In the genomic region with DNA sequence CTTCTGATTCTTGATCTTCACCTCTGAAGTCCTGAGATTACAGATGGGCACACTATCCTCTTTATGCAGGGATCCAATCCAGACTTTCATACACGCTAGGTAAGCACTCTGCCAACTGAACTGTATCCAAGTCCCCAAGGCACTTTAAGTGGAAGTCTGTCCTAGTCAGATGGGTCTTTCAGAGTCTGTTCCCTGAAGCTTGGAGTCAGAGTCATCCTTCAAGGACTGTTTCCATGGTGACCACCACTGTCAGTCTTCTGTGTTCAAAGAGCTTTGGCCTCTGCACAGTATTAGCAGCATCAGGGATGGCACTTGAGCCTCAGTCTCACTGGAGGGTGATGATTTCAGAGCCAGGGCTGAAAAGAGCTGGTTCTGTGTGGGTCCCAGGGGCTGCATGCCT, we compare ENCODE assay signal across 14 mouse cellular contexts.
DNase-seq lines count a peak whose midpoint lies in the region; ATAC-seq and TF ChIP-seq lines count a peak whose summit lies in the region.
"Had no signal": no experiment of that assay in that cellular context is flagged by ENCODE, and none has a peak within 500 bp of the region (broad histone marks: within the 10 kb centered on the region; RNA-seq: fewer than 3 reads in every experiment).

No protein-coding gene starts in this region.

- peak; percentile 45 for DNase-seq in forebrain, embryonic 14.5 days (ENCODE audit: low spot score)
- DNase-seq in forebrain, embryonic 11.5 days (ENCODE audit: low spot score), result no peak
- no peak for DNase-seq in neural tube, embryonic 10.5 days (ENCODE audit: extremely low spot score, low spot score)
- DNase-seq in retina, postnatal 1 day, result peak; percentile 40
- no peak for DNase-seq in gastrocnemius, adult 2 months
- no peak for DNase-seq in natural killer cell, adult 2 months (ENCODE audit: low spot score in 2 of 2)
- DNase-seq: kidney, adult 11 months; kidney, postnatal 36 days had no signal

- 61% methylated on average over 1 of the region's 1 CpGs for WGBS in forebrain, embryonic 14.5 days
- 86% methylated on average over 1 of the region's 1 CpGs for WGBS in forebrain, embryonic 11.5 days
- WGBS in neural tube, embryonic 13.5 days, result 75% methylated on average over 1 of the region's 1 CpGs
- 48% methylated on average over 1 of the region's 1 CpGs for WGBS in forebrain, embryonic 16.5 days

- TF ChIP-seq CTCF in gastrocnemius, adult 2 months (IDR thresholded peaks at IDR 0.05), result no peak

- H3K4me2 ChIP-seq in forebrain, embryonic 14.5 days (ENCODE audit: low read length), result no peak overlapping the region
- H3K4me2 ChIP-seq in forebrain, embryonic 11.5 days (ENCODE audit: low read depth, low read length, severe bottlenecking), result no peak overlapping the region
- no peak overlapping the region for H3K4me2 ChIP-seq in neural tube, embryonic 13.5 days
- no peak overlapping the region for H3K4me2 ChIP-seq in forebrain, embryonic 16.5 days (ENCODE audit: low read length)
- H3K4me2 ChIP-seq: neural tube, embryonic 12.5 days had no signal

- H3K4me1 ChIP-seq in forebrain, embryonic 14.5 days (ENCODE audit: control insufficient read depth, insufficient read depth, low read length), result no peaks in the 10 kb centered on the region
- H3K4me1 ChIP-seq in forebrain, embryonic 11.5 days (replicated peaks; ENCODE audit: control insufficient read depth, insufficient read depth, low read length), result peaks cover 2% of the 10 kb centered on the region; the same call in 1 of the 2 replicates
- peaks cover 18% of the 10 kb centered on the region for H3K4me1 ChIP-seq in neural tube, embryonic 13.5 days (replicated peaks)
- 0 out of 2 replicates have a peak, but pooled peaks cover 5% of the 10 kb centered on the region for H3K4me1 ChIP-seq in forebrain, embryonic 16.5 days (replicated peaks; ENCODE audit: control insufficient read depth, insufficient read depth, low read length)
- H3K4me1 ChIP-seq: neural tube, embryonic 12.5 days had no signal

- intact Hi-C loops in gastrocnemius, adult 2 months (cut with DNase I), result no loop called here

- H3K9ac ChIP-seq in forebrain, embryonic 14.5 days (ENCODE audit: low read length), result no peak overlapping the region
- H3K9ac ChIP-seq in forebrain, embryonic 11.5 days (ENCODE audit: low read length), result no peak overlapping the region
- H3K9ac ChIP-seq in neural tube, embryonic 13.5 days, result no peak overlapping the region
- H3K9ac ChIP-seq in forebrain, embryonic 16.5 days (replicated peaks; ENCODE audit: low read depth, low read length), result no peak overlapping the region
- H3K9ac ChIP-seq: liver, embryonic 14.5 days; neural tube, embryonic 12.5 days had no signal

- no peaks in the 10 kb centered on the region for H3K27me3 ChIP-seq in forebrain, embryonic 14.5 days (replicated peaks; ENCODE audit: control insufficient read depth, insufficient read depth, low read length)
- no peaks in the 10 kb centered on the region for H3K27me3 ChIP-seq in forebrain, embryonic 11.5 days (ENCODE audit: control insufficient read depth, insufficient read depth, low read length)
- H3K27me3 ChIP-seq in neural tube, embryonic 13.5 days, result no peaks in the 10 kb centered on the region
- no peaks in the 10 kb centered on the region for H3K27me3 ChIP-seq in forebrain, embryonic 16.5 days (replicated peaks; ENCODE audit: control insufficient read depth, insufficient read depth, low read length)
- H3K27me3 ChIP-seq: neural tube, embryonic 12.5 days had no signal

- no peak overlapping the region for H3K4me3 ChIP-seq in forebrain, embryonic 14.5 days (ENCODE audit: low read depth, low read length)
- no peak overlapping the region for H3K4me3 ChIP-seq in forebrain, embryonic 11.5 days (ENCODE audit: low read depth, low read length)
- no peak overlapping the region for H3K4me3 ChIP-seq in neural tube, embryonic 13.5 days
- no peak overlapping the region for H3K4me3 ChIP-seq in forebrain, embryonic 16.5 days (replicated peaks; ENCODE audit: low read length)
- no peak overlapping the region for H3K4me3 ChIP-seq in gastrocnemius, adult 2 months
- H3K4me3 ChIP-seq: neural tube, embryonic 12.5 days had no signal

- no peaks in the 10 kb centered on the region for H3K9me3 ChIP-seq in forebrain, embryonic 14.5 days (replicated peaks; ENCODE audit: control insufficient read depth, low read length)
- H3K9me3 ChIP-seq in forebrain, embryonic 11.5 days (ENCODE audit: control insufficient read depth, low read length), result no peaks in the 10 kb centered on the region
- H3K9me3 ChIP-seq in neural tube, embryonic 13.5 days, result no peaks in the 10 kb centered on the region
- no peaks in the 10 kb centered on the region for H3K9me3 ChIP-seq in forebrain, embryonic 16.5 days (ENCODE audit: control insufficient read depth, low read length)
- H3K9me3 ChIP-seq: neural tube, embryonic 12.5 days had no signal

- H3K36me3 ChIP-seq in forebrain, embryonic 14.5 days (ENCODE audit: control insufficient read depth, insufficient read depth, low read length), result no peaks in the 10 kb centered on the region
- H3K36me3 ChIP-seq in forebrain, embryonic 11.5 days (ENCODE audit: control insufficient read depth, insufficient read depth, low read length), result no peaks in the 10 kb centered on the region
- no peaks in the 10 kb centered on the region for H3K36me3 ChIP-seq in neural tube, embryonic 13.5 days
- no peaks in the 10 kb centered on the region for H3K36me3 ChIP-seq in forebrain, embryonic 16.5 days (ENCODE audit: control insufficient read depth, insufficient read depth)
- H3K36me3 ChIP-seq: neural tube, embryonic 12.5 days had no signal

- ATAC-seq in forebrain, embryonic 14.5 days, result 0 out of 2 replicates have a peak, but pooled peaks have one; percentile 26
- no peak for ATAC-seq in forebrain, embryonic 11.5 days (replicated peaks; ENCODE audit: low FRiP score)
- ATAC-seq in neural tube, embryonic 13.5 days (ENCODE audit: low read depth), result peak; percentile 89
- peak; percentile 57 for ATAC-seq in forebrain, embryonic 16.5 days
- ATAC-seq: CD4-positive, CD25-positive, alpha-beta regulatory T cell, adult 4 months had no signal

- no peak overlapping the region for H3K27ac ChIP-seq in forebrain, embryonic 14.5 days (ENCODE audit: low read depth, low read length)
- no peak overlapping the region for H3K27ac ChIP-seq in forebrain, embryonic 11.5 days (ENCODE audit: low read depth, low read length)
- 0 out of 2 replicates have a peak overlapping the region, but pooled peaks have one; percentile 5 for H3K27ac ChIP-seq in neural tube, embryonic 13.5 days (replicated peaks)
- no peak overlapping the region for H3K27ac ChIP-seq in forebrain, embryonic 16.5 days (ENCODE audit: low read length)
- H3K27ac ChIP-seq in gastrocnemius, adult 2 months, result no peak overlapping the region
- H3K27ac ChIP-seq: liver, embryonic 14.5 days; macrophage; neural tube, embryonic 12.5 days had no signal

Comparison
In these comparisons a context has a peak if more than half of its experiments do, and no peak if none do; other contexts are left out.
1. DNase-seq: peak in forebrain, embryonic 14.5 days (single experiment) and retina, postnatal 1 day (single experiment); none in forebrain, embryonic 11.5 days (single experiment), neural tube, embryonic 10.5 days (single experiment), gastrocnemius, adult 2 months (single experiment) and natural killer cell, adult 2 months (0 of 2).